Mouse (Mus musculus) midbrain, postnatal 0 days (tissue): ENCODE results near the gene Armh1. TPM values are rescaled to one million over a fixed set of nuclear protein-coding genes. Genes with fewer than 3 reads are reported as not detected.

Experiments
- ATAC-seq: fragments of 200-750 bp; cut with Nextera tagmentation; 2 replicates; pipeline ENCODE4 v1.8.0; 2017; ENCODE audit warnings: moderate number of reproducible peaks, mild to moderate bottlenecking, moderate TSS enrichment, moderate library complexity; ENCODE audit not compliant: low FRiP score
- DNase-seq: peaks from one replicate; pipeline ENCODE4 v3.0.0-alpha.2; 2015; ENCODE audit warnings: low spot score
- H3K27ac ChIP-seq: fragments of 300-500 bp; sonication (generic); 2 replicates; pipeline ENCODE4 v1.5.1; 2014; ENCODE audit warnings: low read depth, mild to moderate bottlenecking, low read length, mixed read lengths
- H3K27me3 ChIP-seq: fragments of 300-500 bp; sonication (generic); 2 replicates; pipeline ENCODE4 v1.6.1; 2014; ENCODE audit warnings: low read length, control low read depth, mixed read lengths; ENCODE audit not compliant: insufficient read depth
- H3K36me3 ChIP-seq: fragments of 300-500 bp; sonication (generic); 2 replicates; pipeline ENCODE4 v1.6.1; 2014; ENCODE audit warnings: low read length, control low read depth, mixed read lengths; ENCODE audit not compliant: insufficient read depth
- H3K4me1 ChIP-seq: fragments of 300-500 bp; sonication (generic); 2 replicates; pipeline ENCODE4 v1.6.1; 2014; ENCODE audit warnings: mild to moderate bottlenecking, control low read depth, antibody characterized with exemption, low read length, mixed read lengths; ENCODE audit not compliant: insufficient read depth
- H3K4me2 ChIP-seq: fragments of 300-500 bp; sonication (generic); 2 replicates; pipeline ENCODE4 v1.6.1; 2014; ENCODE audit warnings: low read depth, mild to moderate bottlenecking, low read length, mixed read lengths; ENCODE audit not compliant: poor library complexity, severe bottlenecking
- H3K4me3 ChIP-seq: fragments of 300-500 bp; sonication (generic); 2 replicates; pipeline ENCODE4 v1.5.1; 2014; ENCODE audit warnings: low read depth, mild to moderate bottlenecking, low read length, moderate library complexity
- H3K9ac ChIP-seq: fragments of 300-500 bp; sonication (generic); replicated peaks from 2 replicates; pipeline ENCODE4 v1.6.1; 2014; ENCODE audit warnings: mild to moderate bottlenecking, low read length, moderate library complexity, mixed read lengths; ENCODE audit not compliant: poor library complexity, severe bottlenecking
- H3K9me3 ChIP-seq: fragments of 300-500 bp; sonication (generic); 2 replicates; pipeline ENCODE4 v1.6.1; 2016; ENCODE audit warnings: low read length, control low read depth
- CTCF ChIP-seq: IDR thresholded peaks from 2 replicates; pipeline ENCODE4 v1.5.1; 2016; ENCODE audit warnings: antibody characterized with exemption, mild to moderate bottlenecking
- WGBS: fragments of 180-500 bp; shearing (Covaris S2); extraction: QIAGEN DNeasy Blood & Tissue Kit; methylation state at CpG from one replicate; pipeline ENCODE4 v1.1.7; 2014; 5-methylcytosine and 5-hydroxymethylcytosine counted together
- polyA plus RNA-seq: library from polyadenylated mRNA; unstranded; fragments of >200 nt; fragmentation: Nextera tagmentation; extraction: Ambion mirVana; gene quantifications from 2 replicates; pipeline ENCODE4 v1.2.1, GENCODE M21; 2015
- total RNA-seq: library from RNA; depleted of rRNA; stranded (reverse); fragments of >200 nt; gene quantifications from 2 replicates; pipeline ENCODE4 v1.2.3, GENCODE M21; 2014

The Armh1 gene
- total and polyA plus RNA-seq, 2 experiments from 2014 or later = 1.8 to 2.5 TPM

DNA sequence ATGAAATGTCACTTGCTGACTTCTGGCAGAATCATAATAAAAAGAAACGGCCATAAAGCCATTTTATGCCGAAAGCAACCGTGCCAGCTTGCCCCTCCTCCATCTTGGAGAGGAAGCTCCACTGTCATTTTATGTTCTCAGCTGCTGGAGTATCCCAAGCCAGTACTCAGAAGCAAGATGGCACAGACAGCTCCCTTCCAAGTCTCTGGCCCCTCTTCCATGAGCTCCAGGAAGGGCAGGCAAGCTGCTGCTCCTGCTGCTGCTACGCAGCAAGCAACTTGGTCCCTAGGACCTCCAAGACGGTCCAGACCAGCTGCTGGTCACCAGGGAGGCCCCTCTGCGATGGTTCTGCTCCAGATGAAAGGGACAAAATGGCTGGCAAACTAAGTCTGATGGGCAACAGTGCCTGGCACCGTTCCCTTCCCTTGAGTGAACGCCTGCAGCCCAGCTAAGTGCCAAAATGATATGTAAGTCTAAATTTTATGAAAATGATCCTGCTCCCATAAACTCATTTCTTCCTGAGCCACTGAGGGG is 28.5 kb upstream of the Armh1 start:
- Histone ChIP-seq H3K27me3 (no peaks in the 10 kb centered on the region), H3K4me1 (peaks cover 10% of the 10 kb centered on the region; the same call in 1 of the 2 replicates), H3K9ac (no peak overlapping the region), H3K9me3 (no peaks in the 10 kb centered on the region), H3K4me2 (no peak overlapping the region), H3K4me3 (no peak overlapping the region), H3K27ac (no peak overlapping the region), H3K36me3 (peaks cover 35% of the 10 kb centered on the region)
- TF ChIP-seq CTCF = no peak
- DNase-seq (no peak), ATAC-seq (no peak)
- 91% methylated on average over 8 of the region's 8 CpGs for WGBS

DNA sequence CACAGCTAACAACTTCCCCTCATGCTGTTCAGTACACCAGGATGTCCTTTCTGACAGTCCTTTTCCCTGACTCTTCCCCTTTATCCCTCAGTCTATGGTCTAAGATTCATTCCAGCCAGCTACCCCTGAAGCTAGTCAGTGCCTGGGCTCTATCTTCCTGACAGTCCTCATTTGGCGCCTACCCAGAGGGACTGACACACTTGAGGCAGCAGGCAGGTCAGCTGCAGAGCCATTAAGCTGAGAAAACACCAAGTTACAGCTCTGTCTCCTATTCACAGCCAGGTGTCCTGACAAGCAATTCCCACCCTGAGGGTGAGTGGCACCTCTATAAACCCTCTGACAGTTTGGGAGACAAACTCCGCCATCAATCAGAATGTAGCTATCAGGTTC is 27.3 kb upstream of the Armh1 start:
- H3K4me1 ChIP-seq = peaks cover 5% of the 10 kb centered on the region; the same call in 1 of the 2 replicates
- H3K4me2 ChIP-seq = no peak overlapping the region
- H3K9ac ChIP-seq = no peak overlapping the region
- ATAC-seq (no peak), DNase-seq (no peak)
- H3K36me3 ChIP-seq = peaks cover 31% of the 10 kb centered on the region
- H3K27ac ChIP-seq = no peak overlapping the region
- 0 out of 2 replicates have a peak, but pooled peaks cover 2% of the 10 kb centered on the region for H3K9me3 ChIP-seq
- no peak overlapping the region for H3K4me3 ChIP-seq
- no peak for TF ChIP-seq CTCF
- whole genome bisulfite sequencing = 89% methylated on average over 2 of the region's 2 CpGs
- no peaks in the 10 kb centered on the region for H3K27me3 ChIP-seq

DNA sequence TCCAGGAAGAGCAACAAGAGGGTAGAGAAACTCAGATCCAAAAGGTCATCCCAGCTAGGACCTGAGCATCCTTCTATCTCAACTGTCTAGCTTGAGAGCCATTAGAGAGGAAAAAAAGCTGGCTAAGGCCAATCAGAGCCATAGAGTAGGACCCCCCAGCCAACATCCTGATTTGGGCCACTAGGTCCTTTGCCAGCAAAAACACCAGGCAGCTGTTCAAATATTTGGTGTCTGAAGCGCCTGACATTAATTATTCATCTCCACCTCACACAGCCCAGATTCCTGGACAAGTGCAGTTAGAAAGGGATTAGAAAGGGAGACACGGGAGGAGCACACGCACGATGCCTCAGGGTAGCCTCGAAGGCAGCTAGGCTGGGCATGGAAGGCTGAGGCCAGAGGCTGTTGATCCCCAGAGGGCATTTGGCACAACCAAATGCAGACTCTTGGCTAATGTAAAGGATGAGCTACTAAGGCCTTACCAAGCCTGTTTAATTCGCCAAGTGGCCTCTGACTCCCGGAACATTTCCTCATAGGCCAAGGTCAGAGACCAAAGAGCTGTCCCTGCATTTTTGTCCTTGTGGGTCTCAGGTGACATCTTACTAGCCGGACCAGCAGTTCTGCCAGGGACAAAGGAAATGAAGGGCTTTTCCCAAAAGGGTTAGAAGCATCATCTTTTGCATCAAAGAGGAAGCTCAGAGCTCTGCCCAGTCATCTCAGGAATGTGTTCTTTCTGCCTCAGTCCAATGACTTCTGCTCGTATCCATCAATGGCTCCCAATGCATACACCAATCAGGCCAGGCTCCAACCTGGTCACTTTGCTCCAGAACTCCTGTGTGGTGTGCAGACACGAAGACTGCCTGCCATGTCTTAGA is 26.7 kb upstream of the Armh1 start:
- Histone ChIP-seq H3K9ac (no peak overlapping the region), H3K4me1 (peaks cover 5% of the 10 kb centered on the region; the same call in 1 of the 2 replicates), H3K4me2 (no peak overlapping the region), H3K9me3 (0 out of 2 replicates have a peak, but pooled peaks cover 4% of the 10 kb centered on the region), H3K36me3 (peaks cover 30% of the 10 kb centered on the region), H3K4me3 (no peak overlapping the region), H3K27ac (no peak overlapping the region), H3K27me3 (no peaks in the 10 kb centered on the region)
- no peak for TF ChIP-seq CTCF
- 54% methylated on average over 10 of the region's 10 CpGs for WGBS
- ATAC-seq (no peak), DNase-seq (no peak)

- TF ChIP-seq CTCF = no peak
- no peak overlapping the region for H3K4me2 ChIP-seq
- no peak for ATAC-seq
- no peak overlapping the region for H3K4me3 ChIP-seq
- no peaks in the 10 kb centered on the region for H3K4me1 ChIP-seq
- peaks cover 34% of the 10 kb centered on the region for H3K36me3 ChIP-seq
- H3K27ac ChIP-seq = no peak overlapping the region
- H3K9me3 ChIP-seq = 0 out of 2 replicates have a peak, but pooled peaks cover 4% of the 10 kb centered on the region
- H3K27me3 ChIP-seq = no peaks in the 10 kb centered on the region
- no peak overlapping the region for H3K9ac ChIP-seq
- WGBS = 95% methylated on average over 7 of the region's 7 CpGs
- no peak for DNase-seq
These were observed 25.8 kb upstream of the Armh1 start for GRCm38 (mm10) chr4:117277687-117278086.

DNA sequence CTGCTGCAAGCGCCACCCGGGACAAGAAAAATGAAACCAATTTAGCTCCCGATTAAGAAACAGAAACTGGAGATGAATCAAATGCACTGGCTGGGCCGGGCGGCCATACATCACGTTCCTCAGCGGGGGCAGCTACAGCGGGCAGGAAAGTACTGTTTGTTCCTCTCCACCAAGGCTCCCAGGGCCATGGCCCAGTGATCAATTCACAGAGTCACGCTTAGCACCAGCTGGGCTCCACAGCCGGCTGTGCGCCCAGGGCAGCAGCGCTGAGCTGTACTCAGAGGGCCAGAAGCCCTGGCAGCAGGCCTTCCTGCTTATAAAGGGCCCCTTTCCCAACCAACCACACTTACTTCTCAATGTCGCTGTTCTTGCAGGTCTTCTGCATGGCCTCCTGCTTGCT is 25.1 kb upstream of the Armh1 start:
- 0 out of 2 replicates have a peak, but pooled peaks cover 4% of the 10 kb centered on the region for H3K9me3 ChIP-seq
- H3K4me3 ChIP-seq = no peak overlapping the region
- H3K36me3 ChIP-seq = peaks cover 39% of the 10 kb centered on the region
- WGBS = 91% methylated on average over 13 of the region's 13 CpGs
- ATAC-seq (no peak), DNase-seq (no peak)
- no peak overlapping the region for H3K27ac ChIP-seq
- no peaks in the 10 kb centered on the region for H3K27me3 ChIP-seq
- H3K4me1 ChIP-seq = no peaks in the 10 kb centered on the region
- no peak overlapping the region for H3K9ac ChIP-seq
- TF ChIP-seq CTCF = no peak
- no peak overlapping the region for H3K4me2 ChIP-seq

DNA sequence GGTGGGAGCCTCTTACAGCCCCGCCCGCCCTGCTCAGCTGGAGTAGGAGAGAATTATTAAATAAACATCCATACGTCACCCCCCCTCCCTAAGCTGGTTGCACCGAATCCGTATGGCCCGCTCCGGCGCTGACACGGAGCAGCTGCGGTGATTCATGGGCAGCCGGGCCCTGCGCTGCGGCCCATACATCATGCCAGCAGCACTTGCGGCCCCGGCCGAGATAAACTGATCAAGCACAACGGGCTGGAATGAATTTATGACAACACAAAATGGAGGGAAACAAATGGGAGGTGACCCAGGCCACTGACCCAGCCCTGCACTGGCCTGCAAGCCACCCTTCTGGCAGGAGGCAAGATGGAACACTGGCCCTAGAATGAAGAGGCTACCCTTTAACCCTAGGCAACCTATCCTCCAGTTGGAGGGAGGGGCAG is 24.4 kb upstream of the Armh1 start:
- Histone ChIP-seq H3K4me1 (no peaks in the 10 kb centered on the region), H3K9ac (no peak overlapping the region), H3K9me3 (0 out of 2 replicates have a peak, but pooled peaks cover 4% of the 10 kb centered on the region), H3K4me3 (no peak overlapping the region), H3K36me3 (peaks cover 45% of the 10 kb centered on the region), H3K27ac (no peak overlapping the region), H3K27me3 (no peaks in the 10 kb centered on the region), H3K4me2 (no peak overlapping the region)
- WGBS = 96% methylated on average over 17 of the region's 17 CpGs
- TF ChIP-seq CTCF = no peak
- DNase-seq (no peak), ATAC-seq (no peak)
